Mouse (Mus musculus): ENCODE measurements around the gene Zcwpw1.
"Not testable (repeated sequence)": the region's sequence is repeated elsewhere in the genome, so short reads cannot be mapped to it uniquely, and the experiment has no call there.

Zcwpw1 gene

DNA sequence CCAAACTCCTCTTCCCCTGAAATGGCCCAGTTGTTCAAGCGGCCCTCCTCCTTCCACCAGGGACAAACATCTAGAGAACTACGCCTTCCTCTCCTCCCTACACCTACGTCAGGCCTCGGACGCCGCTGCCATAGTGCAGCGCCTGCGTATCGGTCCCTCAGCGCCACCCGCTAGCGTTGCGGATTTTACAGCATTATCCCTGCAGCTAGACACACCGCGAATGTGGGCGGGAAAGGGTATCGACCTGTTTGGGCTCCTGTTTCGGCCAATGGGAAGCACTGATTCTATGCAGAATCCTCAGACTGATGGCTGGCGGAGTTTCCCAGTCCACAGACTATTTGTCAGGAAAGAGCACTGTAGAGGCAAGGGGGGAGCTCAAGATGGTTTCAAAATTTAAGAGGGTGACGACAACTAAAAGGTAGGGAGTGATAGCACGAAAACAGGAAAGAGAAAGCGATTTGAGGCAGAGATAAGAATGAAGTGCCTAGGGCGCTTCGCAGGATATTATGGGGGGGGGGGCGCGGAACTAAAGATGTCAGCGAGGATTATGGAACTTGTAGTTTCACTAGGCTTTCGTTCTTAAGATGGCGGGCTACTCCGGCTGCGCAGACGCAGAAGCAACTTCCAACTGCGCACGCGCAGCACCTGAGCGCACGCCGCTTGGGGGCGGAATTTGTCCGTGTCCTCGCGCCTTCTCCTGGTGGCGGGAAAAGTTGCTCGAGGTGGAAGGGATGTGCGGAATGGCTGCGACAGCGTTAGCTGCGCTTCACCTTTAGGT, at the start of gene Zcwpw1, which contains the start of gene Mepce:
TSS of gene Zcwpw1 (plus strand) at position 648 of the 778 bp plus-strand sequence.
TSS of gene Mepce (minus strand) at position 505 of the 778 bp plus-strand sequence.
- DNase-seq: peak; percentile 94

DNA sequence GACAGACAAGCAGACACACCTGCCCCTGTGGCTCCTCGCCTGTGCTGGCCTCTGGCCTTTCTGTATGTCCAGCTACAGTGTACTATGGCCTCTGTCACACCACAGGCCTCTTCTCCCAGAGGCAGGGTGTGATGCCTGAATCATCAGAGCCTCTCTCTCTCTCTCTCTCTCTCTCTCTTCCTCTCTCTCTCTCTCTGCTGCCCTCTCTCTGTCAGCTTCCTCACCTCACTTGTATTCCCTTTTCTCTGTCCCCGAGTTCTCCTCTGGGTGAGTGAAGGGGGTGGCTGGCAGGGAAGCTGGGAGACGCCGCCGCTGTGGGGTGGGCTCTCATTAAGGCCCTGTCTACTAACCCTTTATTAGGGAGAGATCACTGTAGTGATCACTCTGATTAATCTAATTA, 49.1 kb upstream of the Zcwpw1 start:
- no peak for DNase-seq

DNA sequence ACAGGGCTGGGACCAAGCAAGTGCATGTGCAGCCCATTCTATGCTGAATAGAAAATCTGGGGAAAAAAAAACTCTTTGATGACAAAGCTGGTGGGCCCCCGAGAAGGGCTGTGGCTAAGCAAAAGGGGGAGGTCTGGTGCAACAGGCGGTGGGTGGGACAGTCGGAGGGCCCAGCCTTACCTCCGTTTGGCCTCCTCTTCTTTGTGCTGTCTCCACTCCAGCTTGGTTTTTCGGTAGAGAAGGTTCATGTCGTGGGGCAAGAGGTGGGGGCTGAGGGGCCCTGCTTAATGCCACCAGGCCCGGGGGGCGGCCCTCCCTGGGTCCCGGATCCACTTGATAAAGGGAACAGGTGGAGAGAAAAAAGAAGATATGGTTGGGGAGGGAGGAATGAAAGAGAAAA, 48.1 kb upstream of the Zcwpw1 start:
- DNase-seq: no peak

DNA sequence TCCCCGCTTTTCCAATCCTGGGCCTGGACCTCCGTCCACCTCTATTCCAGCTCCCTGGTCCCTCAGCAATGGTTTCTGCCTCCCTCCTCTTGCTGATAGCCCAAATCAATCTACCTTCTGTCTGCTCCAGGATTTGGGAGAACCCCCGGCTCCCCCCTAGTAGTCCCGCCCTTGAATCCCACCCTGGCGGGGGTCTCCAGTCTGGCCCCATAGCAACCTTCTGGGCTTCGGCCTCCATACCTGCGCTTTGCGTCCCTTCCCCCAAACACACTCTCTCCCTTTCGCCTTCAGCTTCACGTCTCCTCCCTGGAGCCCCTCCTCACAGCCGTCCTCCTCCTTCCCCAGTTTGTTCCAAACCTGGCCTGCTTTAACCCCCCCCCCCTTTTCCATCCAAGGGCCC, 47.1 kb upstream of the Zcwpw1 start:
- DNase-seq: no peak

DNA sequence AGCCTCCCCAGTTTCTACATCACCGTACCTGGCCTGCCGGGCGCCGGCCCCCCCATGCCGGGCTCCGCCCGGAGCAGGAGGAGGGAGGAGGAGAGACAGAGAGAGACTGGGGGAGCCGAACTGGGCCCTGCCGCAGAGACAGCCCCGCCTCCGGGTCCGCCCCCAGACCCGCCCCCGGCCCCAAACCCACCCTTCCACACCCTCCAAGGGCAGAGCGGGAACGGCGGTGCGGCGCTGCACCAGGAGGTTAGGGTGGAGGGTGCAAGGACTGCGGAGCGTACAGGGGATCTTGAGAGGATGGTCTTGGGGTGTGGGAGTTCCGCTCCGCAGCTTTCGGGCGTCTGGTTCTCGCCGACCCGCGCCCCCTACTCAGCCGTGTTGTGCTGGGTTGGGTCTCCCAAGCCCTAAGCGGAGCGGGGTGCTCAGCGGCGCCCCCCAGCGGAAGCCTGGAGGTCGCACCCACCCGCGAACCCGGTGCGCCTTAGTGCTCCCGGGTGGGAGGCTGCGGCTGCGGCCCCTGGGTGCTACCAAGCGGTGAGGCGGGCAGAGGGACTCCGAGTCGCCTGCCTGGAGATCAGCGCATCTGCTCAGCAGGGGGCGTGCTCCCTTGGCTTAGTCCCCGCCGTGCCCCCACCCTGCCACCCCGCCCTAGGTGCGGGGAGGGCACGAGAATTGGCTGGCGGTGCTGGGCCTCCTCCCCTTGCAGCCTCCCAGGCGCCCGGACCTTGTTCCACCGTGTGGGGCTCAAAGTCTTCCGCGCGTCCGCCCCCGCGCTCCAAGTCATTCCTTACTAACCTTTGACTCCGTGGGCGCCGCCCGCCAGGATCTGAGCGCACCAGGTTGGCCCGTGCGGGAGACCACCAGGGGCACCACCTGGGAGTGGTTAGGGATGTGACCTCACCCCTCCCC, 46.3 kb upstream of the Zcwpw1 start, which contains the start of gene Nyap1:
TSS of gene Nyap1 (minus strand) at position 585 of the 909 bp plus-strand sequence.
- peak; percentile 92 for DNase-seq

DNA sequence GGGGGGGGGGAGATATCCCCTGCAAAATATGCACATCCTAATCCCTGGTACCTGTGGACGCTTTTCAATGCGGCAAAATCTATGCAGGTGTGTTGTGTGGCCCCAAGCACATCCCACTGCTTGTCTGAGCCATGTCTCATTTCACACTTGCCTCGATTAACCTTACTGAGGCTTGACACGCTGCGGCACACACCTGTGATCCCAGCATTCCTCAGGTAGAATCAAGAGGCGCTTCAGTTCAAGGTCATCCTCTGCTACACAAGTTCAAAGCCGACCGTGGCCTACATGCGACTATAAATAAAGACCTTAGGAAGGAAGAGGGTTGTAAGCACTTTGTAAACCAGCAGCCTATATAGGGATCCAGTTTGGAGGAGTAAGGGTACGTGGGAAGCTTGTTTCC, 45.5 kb upstream of the Zcwpw1 start:
- no peak for DNase-seq

DNA sequence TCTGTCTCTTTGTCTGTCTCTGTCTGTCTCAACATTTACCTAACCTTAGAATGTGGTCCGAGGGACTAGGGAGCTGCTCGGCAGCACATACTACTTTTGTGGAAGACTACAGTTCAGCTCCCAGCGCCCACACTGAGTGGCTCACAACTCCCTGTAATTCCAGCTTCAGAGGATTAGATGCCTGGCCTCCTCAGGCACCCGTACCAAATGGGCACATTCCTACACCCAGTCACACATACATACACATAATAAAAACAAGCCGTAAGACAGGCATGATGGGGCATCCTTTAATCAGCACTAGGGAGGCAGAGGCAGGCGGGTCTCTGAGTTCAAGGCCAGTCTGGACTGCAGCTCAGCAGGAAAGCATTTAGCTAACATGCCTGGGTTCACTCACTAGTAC, 44.8 kb upstream of the Zcwpw1 start:
- DNase-seq: no peak

DNA sequence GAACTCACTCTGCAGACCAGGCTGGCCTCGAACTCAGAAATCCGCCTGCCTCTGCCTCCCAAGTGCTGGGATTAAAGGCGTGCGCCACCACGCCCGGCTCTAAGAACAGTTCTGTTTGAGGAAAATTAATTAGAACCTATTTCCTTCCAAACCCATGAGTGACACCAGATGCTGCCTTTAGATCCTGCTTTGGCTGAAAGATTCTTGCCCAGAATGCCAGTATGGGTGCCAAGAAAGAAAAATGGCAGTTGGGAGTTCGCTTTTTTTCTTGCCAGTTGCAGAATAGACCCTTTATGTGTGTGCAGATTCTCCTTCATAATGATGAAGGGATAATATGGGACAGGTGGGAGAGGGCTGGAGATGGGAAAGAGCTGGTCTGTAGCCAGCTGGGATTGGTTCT, 43.4 kb upstream of the Zcwpw1 start:
- DNase-seq: no peak

DNA sequence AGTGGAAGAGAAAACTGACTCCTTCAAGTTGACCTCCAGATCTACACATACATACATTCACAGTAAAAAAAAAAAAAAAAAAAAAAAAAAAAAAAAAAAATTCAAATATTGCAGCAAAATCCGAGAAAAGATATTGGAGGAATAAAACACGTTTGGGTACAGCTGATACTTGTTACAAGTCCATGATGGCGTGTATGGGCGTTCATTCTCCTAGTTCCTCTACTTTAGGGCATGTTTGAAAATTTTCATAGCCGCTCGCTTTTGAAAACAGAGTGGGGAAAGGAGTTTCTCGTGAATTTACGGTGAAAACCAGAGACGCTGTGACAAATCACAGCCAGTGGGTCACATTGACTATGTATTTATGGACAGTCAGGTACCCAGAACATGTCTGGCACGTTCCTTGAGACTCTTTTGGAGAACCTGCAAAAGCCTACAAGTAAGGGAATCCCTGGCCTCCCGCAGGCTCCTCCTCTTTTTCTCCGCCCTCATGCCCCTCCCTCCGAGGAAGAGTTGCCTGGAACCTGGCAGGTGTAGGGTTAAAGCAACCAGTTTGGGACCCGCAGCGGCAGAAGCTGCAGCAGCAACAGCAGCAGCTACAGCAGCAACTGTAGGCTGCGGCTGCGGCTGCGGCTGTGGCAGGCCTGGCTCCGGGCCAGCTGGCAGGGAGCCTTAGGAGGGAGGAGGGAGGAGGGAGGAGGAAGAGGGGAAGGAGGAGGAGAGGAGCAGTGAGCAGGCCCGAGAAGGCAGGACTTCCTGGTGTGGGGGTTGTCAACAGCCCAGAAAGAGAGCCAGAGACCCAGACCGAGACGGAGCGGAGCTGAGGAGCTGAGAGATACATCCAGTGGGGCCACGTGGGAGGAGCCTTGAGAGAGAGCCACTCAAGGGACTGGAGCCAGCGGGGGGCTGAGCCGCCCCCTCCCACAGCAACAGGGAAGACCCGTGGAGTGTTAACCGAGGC, 42.1 kb upstream of the Zcwpw1 start, which contains the start of gene Tsc22d4:
TSS of gene Tsc22d4 (plus strand) at position 517 of the 958 bp plus-strand sequence.
- peak; percentile 89 for DNase-seq

DNA sequence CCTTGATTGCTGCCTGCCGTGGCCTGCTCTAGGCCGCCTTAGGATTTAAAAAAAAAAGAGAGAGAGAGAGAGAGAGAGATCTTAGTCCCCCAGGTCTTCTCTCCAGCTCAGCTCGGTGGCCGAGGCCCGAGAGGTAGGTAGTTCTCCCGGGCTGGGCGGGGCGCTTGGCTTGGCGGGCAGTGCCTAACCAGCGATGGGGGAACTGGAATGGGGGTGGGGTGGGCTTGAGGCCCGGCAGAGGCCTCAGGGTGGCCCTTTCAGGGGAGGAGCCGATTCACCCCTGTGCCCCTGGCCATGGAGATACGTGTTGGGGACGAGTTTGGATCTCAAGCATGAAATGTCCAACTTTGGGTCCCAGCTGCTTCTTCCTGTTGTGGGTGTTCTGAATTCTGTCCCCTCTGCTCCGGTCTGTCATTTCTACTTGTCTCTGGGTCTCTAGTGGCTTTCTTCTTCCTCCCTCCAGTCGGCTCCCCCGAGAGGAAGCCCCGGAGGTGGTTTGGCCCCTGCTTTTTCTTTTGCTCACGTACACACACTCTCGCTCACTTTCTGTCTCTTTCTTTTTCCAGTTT, 41.2 kb upstream of the Zcwpw1 start:
- peak; percentile 93 for DNase-seq

DNA sequence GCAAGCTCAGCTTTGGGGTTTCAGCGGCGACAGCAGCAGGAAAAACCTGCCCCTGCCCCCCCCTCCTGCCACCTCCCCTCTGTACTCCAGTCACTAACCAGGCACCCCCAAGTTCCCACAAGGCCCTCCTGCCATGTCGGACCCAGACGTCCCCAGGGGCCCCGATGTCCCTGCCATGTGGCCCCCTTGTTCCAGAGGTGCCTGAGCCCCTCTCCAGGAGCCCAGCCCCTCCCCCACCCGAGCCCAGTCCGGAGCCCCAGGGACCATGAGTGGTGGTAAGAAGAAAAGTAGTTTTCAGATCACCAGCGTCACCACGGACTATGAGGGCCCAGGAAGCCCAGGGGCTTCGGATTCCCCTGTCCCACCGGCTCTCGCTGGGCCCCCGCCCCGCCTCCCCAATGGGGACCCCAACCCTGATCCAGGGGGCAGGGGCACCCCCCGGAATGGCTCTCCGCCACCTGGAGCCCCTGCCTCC, 40.7 kb upstream of the Zcwpw1 start:
- DNase-seq: peak; percentile 52

DNA sequence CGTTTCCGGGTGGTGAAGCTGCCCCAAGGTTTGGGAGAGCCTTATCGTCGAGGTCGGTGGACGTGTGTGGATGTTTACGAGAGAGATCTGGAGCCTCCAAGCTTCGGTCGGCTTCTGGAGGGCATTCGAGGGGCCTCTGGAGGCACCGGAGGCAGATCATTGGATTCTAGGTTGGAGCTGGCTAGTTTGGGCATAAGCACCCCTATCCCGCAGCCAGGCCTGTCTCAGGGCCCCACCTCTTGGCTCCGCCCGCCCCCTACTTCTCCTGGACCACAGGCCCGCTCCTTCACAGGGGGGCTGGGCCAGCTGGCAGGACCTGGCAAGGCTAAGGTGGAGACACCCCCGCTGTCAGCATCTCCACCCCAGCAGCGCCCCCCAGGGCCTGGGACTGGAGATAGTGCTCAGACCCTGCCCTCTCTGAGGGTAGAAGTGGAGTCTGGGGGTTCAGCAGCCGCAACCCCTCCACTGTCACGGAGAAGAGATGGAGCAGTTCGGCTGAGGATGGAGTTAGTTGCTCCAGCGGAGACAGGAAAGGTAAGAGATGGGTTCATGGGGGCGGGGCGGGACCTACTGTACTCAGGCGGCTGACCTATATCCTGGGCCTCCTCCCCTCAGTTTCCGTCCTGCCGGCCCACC, 40.2 kb upstream of the Zcwpw1 start:
- peak; percentile 78 for DNase-seq

DNA sequence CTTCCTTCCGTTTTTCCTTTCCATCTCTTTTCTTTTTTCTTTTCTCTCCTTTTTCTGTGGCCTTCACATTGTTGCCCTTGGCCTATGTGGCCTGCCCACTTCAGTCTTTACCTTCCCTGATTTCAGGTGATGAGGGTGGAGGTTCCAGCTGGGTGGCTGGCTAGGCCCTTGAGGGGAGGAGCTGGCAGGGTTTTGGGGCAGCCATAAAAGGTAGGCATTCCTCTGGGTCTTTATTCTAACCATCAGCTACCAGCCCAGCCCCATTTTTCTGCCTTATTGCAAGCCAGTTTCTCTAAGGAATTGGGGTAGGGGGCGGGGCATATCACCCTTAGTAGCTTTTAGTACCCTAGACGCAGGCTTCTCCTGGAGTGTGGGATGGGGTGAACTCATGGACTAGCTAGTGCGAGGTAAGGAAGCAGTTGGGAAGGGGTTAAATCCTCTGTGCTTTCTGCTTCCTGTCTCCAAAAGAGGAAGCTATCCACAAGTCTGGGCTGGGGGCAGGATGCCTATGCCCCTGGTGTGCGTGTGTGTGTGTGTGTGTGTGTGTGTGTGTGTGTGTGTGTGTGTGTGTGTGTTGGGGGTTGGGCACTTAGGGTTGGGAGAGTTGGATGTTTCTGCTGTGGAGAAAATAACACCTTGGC, 39.3 kb upstream of the Zcwpw1 start:
- peak; percentile 34 for DNase-seq

DNA sequence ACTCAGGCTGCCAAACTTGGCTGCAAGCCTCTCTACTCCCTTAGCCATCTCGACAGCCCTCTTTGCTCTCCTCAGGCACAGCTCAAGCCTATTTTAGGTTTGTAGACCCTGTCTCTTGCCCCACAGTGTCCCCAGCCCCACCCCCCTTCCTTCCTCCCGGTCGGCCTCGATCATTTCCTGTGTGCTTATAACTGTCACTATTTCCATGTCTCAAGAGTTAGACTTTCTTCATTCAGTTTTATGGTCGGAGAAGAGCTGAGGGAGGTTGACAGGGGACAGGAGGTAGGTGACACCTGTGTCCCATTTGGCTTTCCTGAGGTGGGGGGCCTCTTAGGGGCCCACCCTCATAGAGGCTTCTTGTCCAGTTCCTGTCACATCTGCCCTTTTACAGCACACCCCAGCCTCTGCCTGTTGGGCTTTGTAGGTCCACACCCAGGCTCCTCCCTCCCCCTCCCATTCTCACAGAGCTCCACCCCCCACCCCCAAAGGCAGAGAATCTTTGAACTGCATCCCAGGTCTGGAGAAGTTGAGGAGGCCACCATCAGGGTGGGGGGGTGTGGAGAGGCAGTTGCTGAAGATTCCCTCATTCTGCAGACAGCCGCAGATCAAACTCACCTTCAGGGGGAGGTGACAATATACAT, 38.3 kb upstream of the Zcwpw1 start:
- DNase-seq: peak; percentile 73

DNA sequence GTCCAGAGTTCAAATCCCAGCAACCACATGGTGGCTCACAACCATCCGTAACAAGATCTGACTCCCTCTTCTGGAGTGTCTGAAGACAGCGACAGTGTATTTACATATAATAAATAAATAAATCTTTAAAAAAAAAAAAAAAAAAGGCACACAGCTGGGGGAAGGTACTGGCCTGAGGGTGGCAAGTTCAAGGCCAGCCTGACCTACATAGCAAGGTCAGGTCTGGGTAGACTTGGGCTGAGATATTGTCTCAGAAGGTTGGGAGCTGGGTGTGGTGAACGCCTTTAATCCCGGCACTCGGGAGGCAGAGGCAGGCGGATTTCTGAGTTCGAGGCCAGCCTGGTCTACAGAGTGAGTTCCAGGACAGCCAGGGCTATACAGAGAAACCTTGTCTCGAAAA, 37.4 kb upstream of the Zcwpw1 start:
- DNase-seq: not testable (repeated sequence)

DNA sequence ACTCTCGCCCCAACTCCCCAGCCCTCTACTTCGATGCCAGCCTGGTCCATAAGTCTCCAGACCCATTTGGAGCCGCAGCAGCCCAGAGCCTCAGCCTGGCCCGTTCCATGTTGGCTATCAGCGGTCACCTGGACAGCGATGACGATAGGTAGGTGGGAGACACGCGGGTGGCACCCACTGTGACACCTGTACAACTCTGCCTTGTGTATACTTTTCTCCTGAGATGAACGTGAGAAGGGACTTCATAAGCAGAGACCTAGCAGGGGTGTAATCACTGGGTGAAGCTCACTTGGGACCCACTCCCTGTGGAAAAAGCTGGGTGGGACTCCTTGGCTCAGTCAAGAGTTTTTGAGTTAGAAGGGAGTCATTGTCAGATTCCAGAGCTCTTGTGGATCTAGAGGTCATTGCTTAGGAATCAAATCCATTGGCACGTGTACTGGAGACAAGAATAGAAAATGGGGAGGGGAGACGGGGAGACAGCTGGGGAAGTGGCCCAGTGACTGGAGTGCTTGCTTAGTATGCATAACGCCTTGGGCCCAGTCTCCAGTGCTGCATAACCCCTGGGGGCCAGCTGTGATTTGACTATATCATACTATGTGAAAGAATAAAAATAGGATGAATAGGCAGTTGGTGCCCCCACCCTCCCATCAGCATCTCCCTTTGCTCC, 36.2 kb upstream of the Zcwpw1 start:
- DNase-seq: no peak

DNA sequence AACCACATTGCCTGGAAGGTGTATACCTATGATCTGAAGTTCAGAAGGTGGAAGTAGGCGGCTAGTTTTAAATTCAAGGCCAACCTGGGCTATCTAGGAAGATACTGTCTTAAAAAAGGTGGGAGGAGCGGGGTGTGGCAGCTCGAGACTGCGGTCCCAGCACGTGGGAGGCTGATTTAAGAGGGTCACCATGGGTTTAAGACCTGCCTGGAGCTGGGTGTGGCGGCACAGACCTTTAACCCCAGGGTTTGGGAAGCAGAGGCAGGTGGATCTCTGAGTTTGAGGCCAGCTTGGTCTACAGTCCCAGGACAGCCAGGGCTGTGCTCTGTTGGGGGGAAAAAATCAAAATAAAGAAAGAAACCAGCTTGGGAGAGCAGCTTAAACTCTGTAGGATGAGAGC, 35.6 kb upstream of the Zcwpw1 start:
- DNase-seq: no peak

DNA sequence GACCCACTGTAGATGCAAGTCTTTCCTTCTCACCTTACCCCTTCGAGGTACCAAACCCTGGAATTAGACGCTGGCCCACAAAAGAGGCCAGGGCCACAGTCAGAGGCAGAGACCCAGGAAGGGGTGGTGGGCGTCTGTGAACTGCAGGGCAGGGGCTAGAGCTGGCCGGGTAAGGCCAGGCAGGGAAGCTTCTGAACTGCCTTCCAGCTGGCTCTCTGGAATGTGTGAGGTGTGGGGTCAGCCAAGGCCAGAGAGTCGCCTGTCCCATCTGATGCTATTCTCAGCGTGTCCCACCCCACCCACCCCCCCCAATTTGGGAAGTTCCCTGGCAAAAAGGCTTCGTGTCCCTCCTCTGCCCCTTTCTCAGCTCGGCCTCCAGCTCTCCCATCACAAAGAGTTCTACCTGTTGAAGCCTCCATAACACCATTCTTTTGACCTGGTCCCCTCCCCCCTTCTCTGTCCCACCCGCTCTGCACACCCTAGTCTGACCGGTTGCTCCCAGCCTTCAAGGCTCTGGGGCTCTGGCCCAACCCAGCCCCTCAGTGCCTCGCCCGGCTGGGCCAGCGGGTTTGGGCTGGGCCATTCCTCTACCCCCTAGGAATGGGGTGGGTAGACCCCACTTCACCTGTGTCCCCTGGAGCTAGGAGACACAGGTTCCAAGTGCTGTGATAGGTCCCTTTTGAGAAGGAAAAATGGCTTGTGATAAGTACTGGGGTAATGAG, 34.3 kb upstream of the Zcwpw1 start:
- DNase-seq: no peak

DNA sequence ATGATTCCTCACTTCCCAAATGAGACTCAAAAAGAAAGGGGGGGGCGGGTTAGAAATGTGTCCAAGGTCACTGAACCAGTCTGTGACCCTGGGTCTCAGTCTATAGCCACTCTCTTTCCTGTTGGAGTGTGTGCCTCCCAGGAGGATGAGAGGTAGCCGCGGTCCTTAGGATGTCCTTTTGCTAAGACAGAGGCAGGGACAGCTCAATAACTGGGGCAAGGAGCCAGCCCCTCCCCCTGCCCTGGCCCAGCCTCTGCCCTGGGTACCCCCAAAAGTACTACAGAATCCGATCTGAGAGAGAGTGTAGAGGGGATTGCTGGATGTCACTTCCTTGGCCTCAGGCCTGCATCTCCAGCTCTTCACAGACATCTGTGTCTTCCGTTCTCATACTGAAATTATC, 32.2 kb upstream of the Zcwpw1 start:
- DNase-seq: no peak

All from liver (tissue).